Comparison of ENCODE assay signal across 25 mouse cellular contexts in genomic region chr7:122979514-122979913, GRCm38 (mm10).
"Had no signal": no experiment of that assay in that cellular context is flagged by ENCODE, and none has a peak within 500 bp of the region (broad histone marks: within the 10 kb centered on the region; RNA-seq: fewer than 3 reads in every experiment).

No protein-coding gene starts in this region.

- H3K4me3 ChIP-seq: embryonic facial prominence, embryonic 10.5 days; embryonic facial prominence, embryonic 12.5 days; embryonic facial prominence, embryonic 13.5 days; embryonic facial prominence, embryonic 15.5 days; erythroblast, embryonic 14.5 days; forebrain, embryonic 10.5 days; forebrain, embryonic 12.5 days; forebrain, embryonic 13.5 days; forebrain, embryonic 15.5 days; gastrocnemius, adult 2 months; heart, adult 2 months had no signal

- H3K9ac ChIP-seq: embryonic facial prominence, embryonic 12.5 days; embryonic facial prominence, embryonic 13.5 days; embryonic facial prominence, embryonic 15.5 days; forebrain, embryonic 12.5 days; forebrain, embryonic 13.5 days; forebrain, embryonic 15.5 days; forebrain, postnatal 0 days had no signal

- H3K27me3 ChIP-seq: embryonic facial prominence, embryonic 12.5 days; embryonic facial prominence, embryonic 13.5 days; embryonic facial prominence, embryonic 15.5 days; forebrain, embryonic 12.5 days; forebrain, embryonic 13.5 days; forebrain, embryonic 15.5 days had no signal

- H3K27ac ChIP-seq: embryonic facial prominence, embryonic 10.5 days; embryonic facial prominence, embryonic 12.5 days; embryonic facial prominence, embryonic 13.5 days; embryonic facial prominence, embryonic 15.5 days; forebrain, embryonic 10.5 days; forebrain, embryonic 12.5 days; forebrain, embryonic 13.5 days; forebrain, embryonic 15.5 days; gastrocnemius, adult 2 months; heart, adult 2 months had no signal

- H3K9me3 ChIP-seq: embryonic facial prominence, embryonic 10.5 days; embryonic facial prominence, embryonic 12.5 days; embryonic facial prominence, embryonic 13.5 days; embryonic facial prominence, embryonic 15.5 days; forebrain, embryonic 10.5 days; forebrain, embryonic 12.5 days; forebrain, embryonic 13.5 days; forebrain, embryonic 15.5 days had no signal

- DNase-seq: cerebellum, adult 9-10 months; cerebellum, adult 9-11 months; cerebellum, postnatal 10 days; cerebellum, postnatal 14 days; cerebellum, postnatal 25 days; cerebellum, postnatal 36 days; embryo, embryonic 11 days; forebrain, postnatal 0 days; gastrocnemius, adult 2 months; gastrocnemius, postnatal 10 days; gastrocnemius, postnatal 14 days; gastrocnemius, postnatal 25 days; gastrocnemius, postnatal 36 days; heart, adult 11 months; heart, adult 18-20 months; heart, adult 2 months had no signal

- H3K4me1 ChIP-seq: embryonic facial prominence, embryonic 10.5 days; embryonic facial prominence, embryonic 12.5 days; embryonic facial prominence, embryonic 13.5 days; embryonic facial prominence, embryonic 15.5 days; forebrain, embryonic 10.5 days; forebrain, embryonic 12.5 days had no signal
